Mouse (Mus musculus): ENCODE measurements around the gene Hspa12a. TPM values are rescaled to one million over a fixed set of nuclear protein-coding genes. Genes with fewer than 3 reads are reported as not detected.
A peak's percentile ranks its signal among the peaks of the same experiment; 100 is the strongest.

Gene Hspa12a
- polyA plus RNA-seq, 1 experiment from 2014 or later, result 4.8 TPM

GRCm38 (mm10) chr19:58818571-58819415 is 124.7 kb downstream of the Hspa12a start:
- ATAC-seq (replicated peaks; ENCODE audit: low FRiP score, low TSS enrichment, low read depth), result no peak
- H3K4me3 ChIP-seq (ENCODE audit: low read depth, low read length), result no peak overlapping the region
- H3K9me3 ChIP-seq (ENCODE audit: control insufficient read depth, low read length), result no peaks in the 10 kb centered on the region
- H3K27ac ChIP-seq (ENCODE audit: low read depth), result no peak overlapping the region
- WGBS, result 72% methylated on average over 14 of the region's 14 CpGs
- no peak for DNase-seq (ENCODE audit: low spot score)
- H3K36me3 ChIP-seq (ENCODE audit: control insufficient read depth, insufficient read depth, low read length), result no peaks in the 10 kb centered on the region
- H3K4me2 ChIP-seq (ENCODE audit: low read length), result no peak overlapping the region
- no peaks in the 10 kb centered on the region for H3K27me3 ChIP-seq (replicated peaks; ENCODE audit: control insufficient read depth, insufficient read depth, low read length)
- no peak overlapping the region for H3K9ac ChIP-seq (ENCODE audit: low read length)
- peaks cover 7% of the 10 kb centered on the region; the same call in 1 of the 2 replicates for H3K4me1 ChIP-seq (replicated peaks; ENCODE audit: control insufficient read depth, insufficient read depth, low read length)

DNA sequence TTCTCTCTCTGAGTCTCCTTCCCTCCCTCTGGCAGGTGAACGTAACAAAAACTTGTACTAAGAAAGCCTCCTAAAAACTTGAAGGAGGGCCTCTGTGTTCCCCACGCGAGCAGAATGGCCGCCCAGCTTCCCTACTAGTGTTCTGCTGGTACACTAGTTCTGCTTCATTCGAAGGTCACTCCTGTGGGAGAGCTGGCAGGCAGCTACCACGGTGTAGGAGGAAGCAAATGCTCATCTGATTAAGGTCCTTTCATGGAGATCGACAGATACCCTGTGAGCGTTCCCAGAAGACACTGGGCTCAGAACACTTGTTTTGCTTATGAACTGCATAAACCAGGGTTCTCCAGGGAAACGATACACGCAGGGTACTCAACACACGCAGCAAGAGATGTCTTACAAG is 126.1 kb downstream of the Hspa12a start:
- DNase-seq (ENCODE audit: low spot score) (no peak), ATAC-seq (replicated peaks; ENCODE audit: low FRiP score, low TSS enrichment, low read depth) (no peak)
- H3K4me3 ChIP-seq (ENCODE audit: low read depth, low read length), result no peak overlapping the region
- no peaks in the 10 kb centered on the region for H3K27me3 ChIP-seq (replicated peaks; ENCODE audit: control insufficient read depth, insufficient read depth, low read length)
- no peaks in the 10 kb centered on the region for H3K9me3 ChIP-seq (ENCODE audit: control insufficient read depth, low read length)
- H3K9ac ChIP-seq (ENCODE audit: low read length), result no peak overlapping the region
- H3K36me3 ChIP-seq (ENCODE audit: control insufficient read depth, insufficient read depth, low read length), result no peaks in the 10 kb centered on the region
- H3K4me1 ChIP-seq (replicated peaks; ENCODE audit: control insufficient read depth, insufficient read depth, low read length), result peaks cover 7% of the 10 kb centered on the region; the same call in 1 of the 2 replicates
- 88% methylated on average over 11 of the region's 11 CpGs for WGBS
- H3K27ac ChIP-seq (ENCODE audit: low read depth), result no peak overlapping the region
- no peak overlapping the region for H3K4me2 ChIP-seq (ENCODE audit: low read length)

- 53% methylated on average over 17 of the region's 17 CpGs for WGBS
- Histone ChIP-seq H3K27me3 (replicated peaks; ENCODE audit: control insufficient read depth, insufficient read depth, low read length) (no peaks in the 10 kb centered on the region), H3K4me1 (replicated peaks; ENCODE audit: control insufficient read depth, insufficient read depth, low read length) (peaks cover 7% of the 10 kb centered on the region; the same call in 1 of the 2 replicates), H3K4me3 (ENCODE audit: low read depth, low read length) (no peak overlapping the region), H3K9ac (ENCODE audit: low read length) (no peak overlapping the region), H3K4me2 (ENCODE audit: low read length) (no peak overlapping the region), H3K36me3 (ENCODE audit: control insufficient read depth, insufficient read depth, low read length) (no peaks in the 10 kb centered on the region), H3K27ac (ENCODE audit: low read depth) (peak overlapping the region; percentile 7; the same call in 1 of the 2 replicates), H3K9me3 (ENCODE audit: control insufficient read depth, low read length) (no peaks in the 10 kb centered on the region)
- no peak for ATAC-seq (replicated peaks; ENCODE audit: low FRiP score, low TSS enrichment, low read depth)
- DNase-seq (ENCODE audit: low spot score), result no peak
These were observed 126.9 kb downstream of the Hspa12a start for GRCm38 (mm10) chr19:58816453-58817041.

- WGBS, result 87% methylated on average over 13 of the region's 13 CpGs
These were observed 128.1 kb downstream of the Hspa12a start for GRCm38 (mm10) chr19:58815179-58815922.

DNA sequence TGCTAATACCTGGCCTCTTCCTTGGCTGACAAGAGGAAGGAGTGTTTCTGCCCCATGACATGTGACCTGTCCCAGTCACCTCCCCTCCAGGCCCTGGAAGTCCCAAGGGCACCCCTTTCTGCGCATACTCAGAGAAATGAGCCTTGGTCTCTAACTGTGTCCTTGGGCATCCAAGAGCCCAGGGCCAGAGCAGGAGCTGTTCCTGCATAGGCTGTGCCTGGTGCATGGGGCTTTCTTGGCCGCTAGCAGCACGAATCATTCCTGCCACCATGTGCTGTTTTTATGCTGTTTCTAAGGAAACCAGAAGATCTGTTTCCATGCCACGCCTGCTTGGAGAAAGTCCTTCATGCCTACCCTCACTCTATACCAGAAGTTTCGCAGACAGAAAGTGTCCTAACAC is 132.9 kb downstream of the Hspa12a start:
- ATAC-seq (replicated peaks; ENCODE audit: low FRiP score, low TSS enrichment, low read depth) (no peak), DNase-seq (ENCODE audit: low spot score) (no peak)
- Histone ChIP-seq H3K36me3 (ENCODE audit: control insufficient read depth, insufficient read depth, low read length) (no peaks in the 10 kb centered on the region), H3K4me1 (replicated peaks; ENCODE audit: control insufficient read depth, insufficient read depth, low read length) (no peaks in the 10 kb centered on the region), H3K27ac (ENCODE audit: low read depth) (no peak overlapping the region), H3K9me3 (ENCODE audit: control insufficient read depth, low read length) (no peaks in the 10 kb centered on the region), H3K9ac (ENCODE audit: low read length) (no peak overlapping the region), H3K27me3 (replicated peaks; ENCODE audit: control insufficient read depth, insufficient read depth, low read length) (no peaks in the 10 kb centered on the region), H3K4me2 (ENCODE audit: low read length) (no peak overlapping the region), H3K4me3 (ENCODE audit: low read depth, low read length) (no peak overlapping the region)
- WGBS, result 74% methylated on average over 5 of the region's 5 CpGs

More at GRCm38 (mm10) chr19:58815179-58815922, 128.1 kb downstream of the Hspa12a start:
- Histone ChIP-seq H3K27me3 (replicated peaks; ENCODE audit: control insufficient read depth, insufficient read depth, low read length) (no peaks in the 10 kb centered on the region), H3K27ac (ENCODE audit: low read depth) (no peak overlapping the region), H3K9me3 (ENCODE audit: control insufficient read depth, low read length) (no peaks in the 10 kb centered on the region), H3K4me1 (replicated peaks; ENCODE audit: control insufficient read depth, insufficient read depth, low read length) (peaks cover 7% of the 10 kb centered on the region; the same call in 1 of the 2 replicates), H3K36me3 (ENCODE audit: control insufficient read depth, insufficient read depth, low read length) (no peaks in the 10 kb centered on the region), H3K9ac (ENCODE audit: low read length) (no peak overlapping the region), H3K4me2 (ENCODE audit: low read length) (no peak overlapping the region), H3K4me3 (ENCODE audit: low read depth, low read length) (no peak overlapping the region)
- ATAC-seq (replicated peaks; ENCODE audit: low FRiP score, low TSS enrichment, low read depth) (no peak), DNase-seq (ENCODE audit: low spot score) (no peak)

- Histone ChIP-seq H3K9me3 (ENCODE audit: control insufficient read depth, low read length) (peaks cover 1% of the 10 kb centered on the region; the same call in 1 of the 2 replicates), H3K27me3 (replicated peaks; ENCODE audit: control insufficient read depth, insufficient read depth, low read length) (no peaks in the 10 kb centered on the region), H3K4me3 (ENCODE audit: low read depth, low read length) (no peak overlapping the region), H3K9ac (ENCODE audit: low read length) (no peak overlapping the region), H3K4me2 (ENCODE audit: low read length) (no peak overlapping the region), H3K27ac (ENCODE audit: low read depth) (no peak overlapping the region), H3K36me3 (ENCODE audit: control insufficient read depth, insufficient read depth, low read length) (no peaks in the 10 kb centered on the region), H3K4me1 (replicated peaks; ENCODE audit: control insufficient read depth, insufficient read depth, low read length) (no peaks in the 10 kb centered on the region)
- 74% methylated on average over 6 of the region's 6 CpGs for WGBS
- ATAC-seq (replicated peaks; ENCODE audit: low FRiP score, low TSS enrichment, low read depth) (no peak), DNase-seq (ENCODE audit: low spot score) (no peak)
These were observed 134.6 kb downstream of the Hspa12a start for GRCm38 (mm10) chr19:58808864-58809263.

DNA sequence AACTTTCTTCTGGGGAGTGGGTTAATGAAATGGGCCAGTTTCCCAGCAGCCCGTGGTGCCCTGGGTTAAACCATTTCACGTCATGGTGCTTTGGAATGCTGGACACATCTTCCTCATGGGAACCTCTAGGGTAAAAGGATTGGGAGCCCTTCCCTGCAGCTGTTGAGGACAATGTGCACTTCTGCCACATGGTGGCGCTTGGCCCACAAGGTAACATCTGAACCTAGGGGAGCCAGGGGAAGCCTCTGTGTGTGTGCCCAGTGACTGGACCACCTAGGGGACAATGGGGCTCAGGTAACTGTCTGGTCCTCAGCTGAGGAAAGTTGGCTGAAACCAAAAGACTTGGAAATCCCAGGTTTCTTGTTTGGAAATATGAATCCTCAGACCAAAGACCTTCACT is 137.1 kb downstream of the Hspa12a start:
- DNase-seq (ENCODE audit: low spot score) (peak; percentile 86), ATAC-seq (replicated peaks; ENCODE audit: low FRiP score, low TSS enrichment, low read depth) (peak; percentile 80; the same call in 1 of the 2 replicates)
- Histone ChIP-seq H3K4me3 (ENCODE audit: low read depth, low read length) (no peak overlapping the region), H3K9me3 (ENCODE audit: control insufficient read depth, low read length) (peaks cover 4% of the 10 kb centered on the region; the same call in 1 of the 2 replicates), H3K9ac (ENCODE audit: low read length) (no peak overlapping the region), H3K4me1 (replicated peaks; ENCODE audit: control insufficient read depth, insufficient read depth, low read length) (no peaks in the 10 kb centered on the region), H3K36me3 (ENCODE audit: control insufficient read depth, insufficient read depth, low read length) (0 out of 2 replicates have a peak, but pooled peaks cover 4% of the 10 kb centered on the region), H3K27me3 (replicated peaks; ENCODE audit: control insufficient read depth, insufficient read depth, low read length) (no peaks in the 10 kb centered on the region), H3K4me2 (ENCODE audit: low read length) (no peak overlapping the region), H3K27ac (ENCODE audit: low read depth) (no peak overlapping the region)
- WGBS, result 2% methylated on average over 3 of the region's 3 CpGs

GRCm38 (mm10) chr19:58805191-58805779 is 138.2 kb downstream of the Hspa12a start:
- Histone ChIP-seq H3K4me2 (ENCODE audit: low read length) (no peak overlapping the region), H3K9ac (ENCODE audit: low read length) (no peak overlapping the region), H3K4me1 (replicated peaks; ENCODE audit: control insufficient read depth, insufficient read depth, low read length) (no peaks in the 10 kb centered on the region), H3K27me3 (replicated peaks; ENCODE audit: control insufficient read depth, insufficient read depth, low read length) (no peaks in the 10 kb centered on the region), H3K4me3 (ENCODE audit: low read depth, low read length) (no peak overlapping the region), H3K9me3 (ENCODE audit: control insufficient read depth, low read length) (peaks cover 4% of the 10 kb centered on the region; the same call in 1 of the 2 replicates), H3K36me3 (ENCODE audit: control insufficient read depth, insufficient read depth, low read length) (0 out of 2 replicates have a peak, but pooled peaks cover 4% of the 10 kb centered on the region), H3K27ac (ENCODE audit: low read depth) (no peak overlapping the region)
- 91% methylated on average over 9 of the region's 9 CpGs for WGBS
- ATAC-seq (replicated peaks; ENCODE audit: low FRiP score, low TSS enrichment, low read depth) (no peak), DNase-seq (ENCODE audit: low spot score) (no peak)

Measured in intestine, embryonic 14.5 days (tissue).